Mouse (Mus musculus): Measurements from ENCODE around the gene Vav3. TPM values are rescaled to one million over a fixed set of nuclear protein-coding genes. Genes with fewer than 3 reads are reported as not detected.

Gene Vav3
- polyA plus RNA-seq, 1 experiment, result 4.9 TPM

DNA sequence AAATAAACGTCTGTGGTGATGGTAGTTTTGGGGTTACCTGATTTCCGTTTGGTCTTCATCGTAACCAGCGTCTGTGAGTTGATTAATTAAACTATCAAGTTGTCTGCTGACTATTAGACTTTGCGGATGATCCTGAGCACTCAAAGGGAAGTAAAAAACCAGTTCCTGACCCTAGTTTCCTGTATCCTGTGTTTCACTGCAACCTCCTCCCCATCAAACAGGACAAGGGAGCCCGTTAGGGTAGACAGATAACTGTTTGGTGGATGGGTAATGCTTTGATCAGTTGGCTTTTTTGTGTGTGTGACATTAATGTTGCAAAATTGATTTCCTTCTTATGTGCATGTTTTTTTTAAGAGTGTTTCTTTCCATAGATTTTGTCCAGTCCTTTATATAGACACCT is 12.2 kb downstream of the Vav3 start:
- no peak for DNase-seq (ENCODE audit: low spot score)

DNA sequence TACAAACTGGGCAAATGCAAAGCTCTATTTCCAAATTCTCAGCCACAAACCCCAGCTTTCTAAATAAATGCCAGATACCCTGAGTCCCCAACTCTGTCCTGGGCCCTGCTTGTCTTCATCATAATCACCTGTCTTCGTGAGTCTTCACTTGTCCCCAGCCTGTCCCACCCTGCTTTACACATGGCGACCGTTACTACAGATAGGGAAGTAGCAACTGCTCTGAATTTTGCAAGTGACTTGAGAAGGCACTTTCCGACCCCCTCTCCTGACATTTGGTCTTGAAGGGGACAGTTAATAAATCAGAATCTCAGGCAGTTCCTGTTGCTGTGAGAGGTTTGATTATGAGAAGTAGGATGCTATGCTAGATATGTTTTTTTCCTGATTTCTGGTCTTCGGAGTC is 13.4 kb downstream of the Vav3 start:
- no peak for DNase-seq (ENCODE audit: low spot score)

DNA sequence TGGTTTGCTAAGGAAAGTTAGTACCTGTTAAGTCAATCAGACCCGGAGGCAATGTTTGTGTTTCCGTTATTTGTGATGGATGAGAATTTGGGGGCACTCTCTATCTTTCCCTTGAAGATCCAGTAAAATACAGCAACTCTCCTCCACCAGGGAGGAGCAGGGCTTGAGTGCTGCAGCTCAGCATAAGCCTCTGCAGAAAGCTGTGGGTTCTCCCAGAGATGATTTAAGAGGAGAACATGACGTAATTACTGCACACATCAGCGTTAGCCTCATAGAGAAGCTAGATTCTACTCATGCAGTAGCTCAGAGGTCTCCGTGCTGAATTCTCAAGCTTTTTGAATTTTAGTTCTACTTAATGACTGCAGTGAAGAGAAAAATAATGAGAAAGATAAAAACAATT is 14.7 kb downstream of the Vav3 start:
- DNase-seq (ENCODE audit: low spot score), result no peak

DNA sequence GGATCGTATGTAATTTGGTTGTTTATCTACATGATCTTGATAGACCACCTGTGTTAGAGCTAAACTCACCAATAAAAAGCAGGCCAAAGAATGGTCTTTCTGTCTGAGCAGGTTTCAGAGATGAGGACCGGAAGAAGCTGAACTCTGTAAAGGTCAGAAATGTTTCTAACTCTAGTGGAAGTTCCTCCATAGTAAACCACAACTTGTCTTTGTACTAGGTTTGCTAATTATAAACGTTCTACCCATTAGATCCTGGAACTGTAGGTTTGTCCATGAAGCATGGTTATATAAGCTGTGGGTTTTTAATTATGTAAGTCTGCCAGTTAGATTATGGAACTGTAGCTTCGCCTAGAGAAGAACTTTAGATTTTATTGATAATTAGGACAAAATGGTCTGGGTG is 20.3 kb downstream of the Vav3 start:
- no peak for DNase-seq (ENCODE audit: low spot score)

DNA sequence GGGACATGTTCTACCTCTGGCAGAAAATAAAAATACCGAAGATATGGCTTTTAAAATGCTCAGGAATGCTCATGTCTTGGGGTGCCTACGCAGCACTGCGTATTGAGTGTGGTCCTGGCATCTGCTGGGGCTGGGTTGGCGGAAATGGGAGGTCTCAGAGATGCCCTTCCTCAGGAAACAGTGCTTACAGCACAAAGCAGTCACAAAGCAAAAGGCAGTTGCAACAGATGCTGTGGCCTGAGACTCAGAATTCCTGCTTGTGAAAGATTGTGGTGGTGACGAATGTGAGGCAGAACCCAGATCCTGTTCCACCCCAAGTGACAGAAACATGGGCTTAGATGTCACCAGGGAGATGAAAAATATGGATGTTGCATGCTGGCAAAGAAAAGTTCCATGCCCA is 21.4 kb downstream of the Vav3 start:
- DNase-seq (ENCODE audit: low spot score), result no peak

DNA sequence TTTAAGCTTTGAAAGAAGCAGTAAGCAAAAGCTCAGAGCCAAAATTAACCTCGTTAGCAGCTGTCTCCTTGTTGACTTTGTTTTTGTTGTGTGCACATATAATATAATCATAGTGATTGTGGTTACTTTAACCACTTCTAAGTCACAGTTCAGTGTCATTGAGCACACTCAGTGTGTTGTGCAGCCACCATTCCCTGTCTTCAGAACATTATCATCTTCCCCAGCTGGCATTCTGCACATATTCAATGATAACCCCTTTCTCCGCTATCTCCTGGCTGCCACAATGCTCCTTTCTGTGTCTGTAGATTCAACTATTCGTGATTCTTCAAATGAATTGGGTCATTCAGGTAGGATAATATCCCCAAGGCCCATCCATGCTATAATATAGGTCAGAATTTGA is 21.9 kb downstream of the Vav3 start:
- no peak for DNase-seq (ENCODE audit: low spot score)

DNA sequence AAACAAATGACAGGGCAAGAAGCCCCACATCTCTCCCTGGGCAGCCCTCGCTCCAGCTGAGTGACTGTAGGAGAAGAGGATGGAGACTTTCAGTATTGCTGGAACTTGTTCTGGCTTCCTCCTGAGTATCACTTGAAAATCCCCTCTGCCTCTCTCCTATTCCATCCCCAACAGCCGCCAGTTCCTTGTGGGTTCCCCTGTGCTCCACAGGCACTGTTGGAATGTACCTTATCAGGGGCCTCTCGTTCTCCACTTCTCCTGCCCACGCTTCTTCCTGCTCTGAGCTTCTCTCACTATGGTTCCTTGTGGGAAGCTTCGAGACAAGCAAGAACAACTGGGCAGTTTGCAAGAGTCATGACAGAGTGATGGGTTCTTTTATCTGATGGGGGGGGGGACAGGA is 23.1 kb downstream of the Vav3 start:
- DNase-seq (ENCODE audit: low spot score), result no peak

DNA sequence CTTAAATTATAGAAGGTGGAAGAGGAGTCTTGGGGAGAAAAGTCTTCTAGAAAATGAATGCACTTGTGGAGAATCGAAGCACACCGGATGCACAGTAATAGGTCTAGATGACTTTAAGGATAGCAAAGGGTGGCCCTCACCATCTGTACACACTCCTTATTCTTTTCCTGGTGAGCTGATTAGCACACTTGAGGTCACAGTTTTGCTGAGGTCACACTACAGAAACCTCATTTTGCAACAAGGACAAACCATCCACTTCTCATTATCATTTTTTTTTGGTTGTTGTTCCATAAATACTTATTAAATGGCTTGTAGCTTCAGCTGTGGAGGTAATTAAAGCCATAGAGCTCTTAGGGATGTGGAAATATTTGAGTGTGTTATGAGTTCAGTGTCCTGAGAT is 25.4 kb downstream of the Vav3 start:
- DNase-seq (ENCODE audit: low spot score), result no peak

DNA sequence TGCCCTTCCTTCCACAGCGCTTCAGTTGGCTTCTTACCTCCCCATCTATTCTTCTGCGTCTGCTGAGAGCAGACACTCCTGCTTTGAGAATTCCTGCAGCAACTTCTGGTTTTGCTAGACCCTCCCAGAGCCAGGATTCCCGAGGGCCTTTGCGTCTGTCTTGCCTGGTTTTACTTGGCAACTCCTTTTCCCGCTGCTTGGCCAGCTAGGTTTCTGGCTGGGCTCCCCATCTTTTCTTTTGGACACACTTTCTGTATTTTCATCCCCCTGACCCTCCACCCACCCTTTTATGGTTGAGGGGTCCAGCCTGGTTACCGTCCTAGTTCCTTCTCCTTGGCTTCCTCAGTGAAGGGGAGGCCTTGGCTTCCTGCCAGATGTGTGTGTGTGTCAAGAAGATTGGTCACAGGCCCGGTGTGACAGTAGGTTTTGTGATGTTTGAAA is 26.0 kb downstream of the Vav3 start:
- no peak for DNase-seq (ENCODE audit: low spot score)

DNA sequence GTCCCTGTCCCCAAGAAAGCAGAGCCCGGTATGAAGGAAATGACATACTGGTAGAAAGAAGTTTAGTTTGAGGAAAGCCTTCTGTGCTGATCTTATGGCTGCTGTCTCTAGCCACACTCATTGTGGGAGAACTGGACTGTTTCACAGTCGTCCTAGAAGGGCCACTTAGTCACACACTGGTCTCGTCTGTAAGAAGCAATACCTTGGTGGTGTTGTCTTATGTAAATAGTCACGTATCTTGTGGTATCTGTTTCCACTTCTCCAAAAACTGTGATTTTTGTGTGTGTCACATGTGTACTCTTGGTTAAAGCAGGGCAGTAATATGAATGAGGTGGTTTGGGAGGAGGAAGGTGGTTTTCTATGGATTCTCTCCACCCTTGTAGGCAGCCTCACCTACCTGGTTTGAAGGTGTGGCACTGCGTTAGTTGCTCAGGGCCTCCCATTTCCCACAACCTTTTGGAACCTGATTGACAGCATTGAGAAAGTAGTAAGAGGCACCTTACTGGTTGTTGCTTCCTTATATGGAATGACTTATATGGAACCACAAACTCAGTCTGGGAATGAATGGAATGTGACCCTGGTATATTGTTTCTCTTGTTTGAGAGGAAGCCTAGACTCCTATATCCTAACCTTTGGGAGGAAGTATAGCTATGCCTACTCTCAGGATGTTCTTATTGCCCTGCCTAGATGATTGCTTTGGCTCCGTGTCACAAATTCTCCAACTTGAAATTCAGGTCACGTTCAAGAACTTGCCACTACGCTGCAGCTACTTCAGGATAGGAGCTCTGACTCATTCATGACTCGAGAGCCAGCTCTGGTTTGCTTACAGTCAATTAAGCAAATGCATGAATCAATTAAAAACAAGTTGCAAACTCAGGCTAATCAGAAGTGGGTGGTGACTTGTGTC is 28.2 kb downstream of the Vav3 start:
- DNase-seq (ENCODE audit: low spot score), result no peak

DNA sequence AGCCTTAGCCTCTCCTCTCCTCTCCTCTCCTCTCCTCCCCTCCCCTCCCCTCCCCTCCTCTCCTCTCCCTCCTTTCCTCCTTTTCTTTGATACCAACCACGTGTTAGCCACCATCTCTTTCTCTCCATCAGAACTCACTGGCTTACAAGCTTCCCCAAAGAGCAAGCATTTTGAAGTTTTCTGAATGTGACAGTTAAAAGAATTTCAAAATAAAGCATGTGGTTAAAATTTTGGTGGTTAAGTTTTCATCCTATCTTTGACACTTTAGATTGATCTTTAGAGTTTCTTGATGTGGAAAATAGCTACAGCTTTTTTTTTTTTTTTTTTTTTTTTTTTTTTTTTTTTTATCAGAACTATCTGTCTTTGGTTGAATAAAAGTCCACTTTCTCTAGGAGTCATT is 31.1 kb downstream of the Vav3 start:
- no peak for DNase-seq (ENCODE audit: low spot score)

DNA sequence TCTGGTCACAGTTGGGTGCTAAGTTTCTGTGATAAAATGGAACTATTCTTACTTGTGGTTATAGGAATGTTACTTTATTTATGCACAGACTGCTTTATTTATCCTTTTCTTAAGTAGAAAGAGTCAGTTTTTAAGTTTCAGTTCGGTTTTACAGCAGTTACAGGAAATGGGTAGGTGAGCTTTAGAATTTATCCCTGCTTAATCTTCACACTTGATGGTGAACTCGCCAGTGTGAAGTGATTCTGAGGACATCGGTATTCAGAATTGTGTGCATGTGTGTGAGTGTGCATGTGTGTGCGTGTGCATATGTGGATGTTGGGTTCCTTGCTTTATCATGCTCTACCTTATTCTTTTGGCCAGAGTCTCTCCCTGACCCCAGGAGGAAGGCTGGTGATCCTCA is 32.2 kb downstream of the Vav3 start:
- DNase-seq (ENCODE audit: low spot score), result no peak

DNA sequence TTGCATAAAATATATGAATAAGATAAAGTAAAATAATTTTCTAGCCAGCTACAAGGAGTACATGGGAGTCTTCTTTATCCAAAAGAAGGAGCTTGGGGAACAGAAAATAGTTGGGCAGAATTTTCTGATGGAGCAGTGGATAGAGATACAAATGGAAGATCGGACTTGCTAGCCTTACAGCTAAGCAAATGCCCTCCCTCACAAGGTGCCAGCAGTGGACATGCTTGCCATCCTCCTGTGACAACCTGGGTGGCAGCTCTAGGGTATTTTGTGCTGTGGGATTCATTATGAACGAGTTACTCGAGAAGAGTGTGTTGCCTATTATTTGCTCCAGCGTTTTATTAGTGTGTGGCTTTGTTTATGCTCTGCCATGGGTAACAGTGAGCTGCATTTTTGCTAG is 37.8 kb downstream of the Vav3 start:
- DNase-seq (ENCODE audit: low spot score), result no peak

DNA sequence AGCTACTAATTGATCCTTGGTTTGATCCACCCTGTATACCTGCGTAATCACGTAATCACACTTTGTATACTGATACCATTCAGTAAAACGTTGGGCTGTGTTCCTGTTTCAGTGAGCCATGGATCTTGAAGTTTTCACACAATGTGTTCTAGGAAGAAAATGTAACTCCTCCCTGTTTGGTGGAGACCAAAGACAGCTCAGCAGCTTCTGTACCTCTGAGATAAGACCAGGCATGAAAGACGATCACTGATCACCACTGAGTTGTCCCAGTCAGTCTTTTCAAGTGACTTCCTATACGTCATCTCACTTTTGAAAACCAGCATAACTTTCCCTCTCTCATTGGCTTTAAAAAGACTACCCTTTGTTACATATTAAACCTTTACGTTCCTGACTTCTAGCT is 38.2 kb downstream of the Vav3 start:
- no peak for DNase-seq (ENCODE audit: low spot score)

DNA sequence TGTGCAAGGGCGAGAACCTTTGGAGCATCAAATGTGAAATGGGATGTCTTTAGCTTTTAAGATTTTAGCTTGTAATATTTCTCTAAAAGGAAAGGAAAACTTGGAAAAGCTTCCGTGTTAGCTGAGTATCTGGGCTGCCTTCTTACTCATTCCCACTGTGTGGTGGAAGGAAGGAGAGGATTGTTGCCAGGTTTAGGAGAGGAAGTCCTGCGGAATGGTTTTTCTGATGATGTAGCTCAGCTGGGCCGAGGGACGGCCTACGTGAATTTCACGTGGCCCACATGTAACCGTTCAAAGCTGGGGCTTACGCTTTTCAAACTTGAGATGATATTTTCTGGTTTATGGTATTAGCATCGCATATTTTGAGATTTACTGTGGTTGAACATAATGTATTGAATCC is 48.3 kb downstream of the Vav3 start:
- DNase-seq (ENCODE audit: low spot score), result no peak

DNA sequence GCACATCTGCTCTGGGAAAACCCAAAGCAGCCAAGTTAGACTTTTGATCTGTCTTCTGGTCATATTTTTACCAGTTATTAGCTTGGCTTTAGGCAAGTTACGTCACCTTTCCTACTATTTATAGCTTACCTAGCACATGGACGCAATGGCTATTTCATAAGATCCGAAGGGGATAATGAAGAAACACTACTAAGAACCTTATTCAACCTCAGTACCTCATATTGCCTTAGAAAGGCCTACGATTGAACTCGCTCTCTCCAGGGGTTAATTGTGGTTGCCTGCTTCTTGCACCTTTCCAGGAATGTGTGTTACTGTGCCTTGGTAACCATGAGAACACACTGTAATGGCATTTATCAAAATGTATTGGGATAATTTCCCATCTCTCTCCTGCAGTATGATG is 61.1 kb downstream of the Vav3 start:
- no peak for DNase-seq (ENCODE audit: low spot score)

DNA sequence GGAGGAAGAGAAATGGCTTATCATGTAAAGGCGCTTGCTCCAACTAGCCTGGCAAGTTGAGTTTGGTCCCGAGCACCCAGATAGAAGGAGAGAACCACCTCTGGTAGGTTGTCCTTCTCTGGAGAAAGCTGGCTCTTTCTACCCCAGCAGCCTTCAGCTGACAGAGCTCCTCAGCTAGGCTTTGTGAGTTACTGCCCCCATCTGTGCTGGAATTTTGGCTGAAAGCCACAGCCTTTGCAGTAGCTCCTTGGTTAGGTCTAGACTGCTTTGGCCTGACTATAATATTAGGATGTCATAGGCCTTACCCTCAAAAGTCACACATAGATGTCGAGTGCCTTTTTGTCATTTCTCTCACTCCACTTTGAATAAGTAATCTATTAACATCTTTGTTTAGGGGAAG is 70.8 kb downstream of the Vav3 start:
- DNase-seq (ENCODE audit: low spot score), result no peak

DNA sequence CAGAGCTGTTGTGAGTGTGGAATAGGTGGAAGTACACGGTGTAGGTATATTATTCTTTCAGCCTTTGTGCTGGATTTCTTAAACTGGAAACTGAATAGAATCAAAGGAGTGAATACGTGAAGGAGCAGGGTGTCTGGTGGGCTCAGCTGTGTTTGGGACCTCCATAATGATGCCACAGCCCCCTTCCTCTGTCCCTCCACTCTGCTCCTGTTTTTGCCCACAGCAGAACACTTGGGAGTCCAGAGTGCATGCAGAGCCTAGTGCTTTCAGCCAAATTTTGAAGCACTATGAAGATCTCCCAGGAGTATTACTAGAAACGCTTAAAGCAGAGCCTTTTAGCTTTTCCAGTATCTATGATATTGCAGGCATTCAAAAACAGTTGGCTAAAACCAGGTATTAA is 80.0 kb downstream of the Vav3 start:
- no peak for DNase-seq (ENCODE audit: low spot score)

DNA sequence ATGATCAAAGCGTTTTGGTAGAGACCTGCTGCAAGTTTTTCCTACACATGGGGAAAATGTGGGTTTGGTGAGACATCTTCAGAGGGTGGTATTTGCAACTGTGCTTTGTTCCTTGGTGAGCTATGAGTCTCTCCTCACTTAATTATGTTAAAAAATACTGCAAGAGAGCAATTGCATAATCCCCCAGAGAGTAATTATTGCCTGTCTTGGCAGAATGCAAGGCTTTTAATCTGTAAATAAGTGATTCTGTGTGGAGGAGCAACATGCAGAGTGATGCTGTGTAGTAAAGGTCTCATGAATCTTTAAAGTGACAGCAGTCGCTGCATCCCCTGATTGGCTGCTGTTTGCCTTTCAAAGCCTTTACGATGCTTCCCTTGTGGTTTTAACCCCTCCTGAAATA is 80.6 kb downstream of the Vav3 start:
- no peak for DNase-seq (ENCODE audit: low spot score)

DNA sequence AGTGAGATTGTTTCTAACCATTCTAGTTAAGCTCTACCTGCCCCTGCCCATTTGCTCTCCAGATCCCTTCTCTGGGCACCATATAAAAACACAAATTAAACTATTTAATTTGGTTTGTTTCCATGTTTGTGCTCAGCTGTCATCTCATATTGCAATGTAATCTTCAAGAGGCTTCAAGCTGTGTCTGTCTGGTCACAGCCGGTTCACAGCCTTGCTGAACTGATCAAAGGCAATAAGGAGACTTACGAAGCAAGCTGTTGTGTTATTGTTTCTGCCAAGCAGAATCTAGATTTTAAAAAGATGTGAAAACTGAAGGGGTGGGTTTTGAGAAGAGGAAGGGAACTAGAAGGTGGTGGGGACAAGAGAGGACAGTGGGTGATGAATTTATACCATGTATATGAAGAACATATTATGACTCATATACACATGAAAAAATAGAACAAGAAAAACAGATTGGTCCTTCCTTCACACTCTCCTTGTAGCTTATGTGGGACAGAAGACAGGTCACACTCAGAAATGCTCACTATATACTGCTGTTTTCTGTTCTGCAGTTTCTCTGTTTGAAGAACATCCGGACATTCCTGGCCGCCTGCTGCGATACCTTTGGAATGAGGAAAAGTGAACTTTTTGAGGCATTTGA is 83.1 kb downstream of the Vav3 start:
- no peak for DNase-seq (ENCODE audit: low spot score)

DNA sequence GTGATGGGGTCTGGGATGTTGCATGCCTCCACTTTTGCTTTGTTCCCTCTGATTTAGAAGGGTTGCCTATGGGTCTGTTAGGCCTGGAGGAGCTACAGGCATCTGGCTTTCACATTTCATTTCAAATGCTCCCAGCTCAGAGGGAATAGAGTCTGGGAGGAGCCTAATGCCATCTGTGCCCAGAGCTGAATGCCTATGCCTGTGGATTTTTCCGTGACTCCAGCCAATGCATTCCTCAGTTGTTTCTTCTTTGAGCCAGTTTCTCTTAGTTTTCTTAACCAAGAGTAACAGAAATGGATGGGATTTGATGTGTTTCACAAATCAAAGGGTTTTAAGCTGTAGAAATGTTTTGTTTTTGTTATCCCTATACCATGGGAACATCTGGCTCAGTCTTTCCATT is 90.8 kb downstream of the Vav3 start:
- no peak for DNase-seq (ENCODE audit: low spot score)

DNA sequence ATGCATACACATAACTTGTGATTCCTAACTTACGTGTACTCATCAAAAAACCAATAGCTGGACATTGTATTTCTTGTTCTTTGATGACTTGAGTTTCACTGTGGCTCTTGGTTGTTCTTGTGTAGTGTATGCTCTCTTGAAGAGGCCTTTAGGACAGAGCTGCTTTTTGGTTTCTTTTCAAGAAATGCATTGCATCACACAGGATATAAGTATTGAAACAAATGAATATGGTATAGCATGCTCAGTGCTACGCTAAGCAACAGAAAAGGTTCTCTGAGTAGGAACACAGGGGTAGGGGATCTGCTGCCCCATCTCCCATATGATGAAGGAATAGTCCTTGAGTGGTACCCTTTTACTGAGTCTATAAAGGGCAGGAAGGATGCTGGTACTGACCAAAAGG is 98.1 kb downstream of the Vav3 start:
- DNase-seq (ENCODE audit: low spot score), result no peak

DNA sequence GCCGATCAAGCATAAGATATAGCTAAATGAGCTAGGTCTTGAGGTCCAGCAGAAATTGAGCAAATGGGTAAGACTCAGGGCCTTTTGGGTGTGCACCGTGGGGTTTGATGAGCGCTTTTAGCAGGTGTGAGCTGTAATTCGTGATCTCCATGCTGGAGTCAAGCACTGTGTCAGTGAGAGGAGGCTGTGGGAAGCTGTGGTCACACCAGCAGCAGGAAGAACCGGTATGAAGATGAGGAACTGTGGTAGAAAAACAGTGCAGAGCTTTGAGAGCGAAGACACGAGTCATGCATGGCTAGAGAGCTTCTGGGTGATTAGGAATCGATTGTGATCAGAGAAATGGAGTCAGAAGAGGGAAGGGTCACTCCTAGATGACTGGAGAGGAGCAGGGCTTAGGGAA is 98.8 kb downstream of the Vav3 start:
- no peak for DNase-seq (ENCODE audit: low spot score)

DNA sequence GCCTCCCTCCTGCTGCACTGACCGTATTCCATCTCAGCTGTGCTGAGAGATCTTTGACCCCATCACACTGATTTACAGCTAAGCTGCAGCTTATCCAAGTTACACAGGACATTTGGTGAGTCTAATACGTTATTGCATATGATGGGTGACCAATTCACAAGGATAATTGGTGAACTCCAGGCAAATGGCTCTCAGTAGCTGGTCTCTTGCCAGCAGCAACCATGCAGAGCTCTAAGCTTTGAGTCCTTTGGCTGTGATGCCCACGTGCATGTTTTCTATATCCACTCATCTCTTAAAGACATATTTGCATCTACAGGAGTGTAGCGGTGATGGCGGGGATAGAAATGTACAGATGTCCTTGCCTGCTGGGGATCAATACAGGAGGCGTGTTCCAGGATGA is 99.5 kb downstream of the Vav3 start:
- no peak for DNase-seq (ENCODE audit: low spot score)
